Mouse (Mus musculus) right cerebral cortex, postnatal 25 days (tissue): Measurements from ENCODE around the gene Vmn2r86.
A peak's percentile ranks its signal among the peaks of the same experiment; 100 is the strongest.
"Not testable (repeated sequence)": the region's sequence is repeated elsewhere in the genome, so short reads cannot be mapped to it uniquely, and the experiment has no call there.

Source experiments
- DNase-seq: peaks from one replicate; pipeline ENCODE4 v3.0.0; 2022

Vmn2r86 gene

GRCm38 (mm10) chr10:130455950-130456349, at the start of gene Vmn2r86:
TSS of gene Vmn2r86 (minus strand) at chr10:130456050.
- not testable (repeated sequence) for DNase-seq

- no peak for DNase-seq
These were observed 41.4 kb upstream of the Vmn2r86 start, which contains the start of gene Vmn2r87 for GRCm38 (mm10) chr10:130497296-130497695. TSS of gene Vmn2r87 (minus strand) at chr10:130497396.

- peak; percentile 14 for DNase-seq
These were observed 14.5 kb upstream of the Vmn2r86 start for GRCm38 (mm10) chr10:130470311-130470760.

- no peak for DNase-seq
These were observed 11.1 kb downstream of the Vmn2r86 start for GRCm38 (mm10) chr10:130444776-130445175.

- not testable (repeated sequence) for DNase-seq
These were observed 21.5 kb downstream of the Vmn2r86 start for GRCm38 (mm10) chr10:130434185-130434898.

GRCm38 (mm10) chr10:130429603-130430002, 26.2 kb downstream of the Vmn2r86 start, which contains the start of gene Vmn2r85:
TSS of gene Vmn2r85 (minus strand) at chr10:130429703.
- not testable (repeated sequence) for DNase-seq

GRCm38 (mm10) chr10:130422368-130422767, 33.5 kb downstream of the Vmn2r86 start:
- DNase-seq = not testable (repeated sequence)

GRCm38 (mm10) chr10:130420401-130420800, 35.4 kb downstream of the Vmn2r86 start:
- no peak for DNase-seq

GRCm38 (mm10) chr10:130419954-130420353, 35.9 kb downstream of the Vmn2r86 start:
- DNase-seq = not testable (repeated sequence)

- DNase-seq = not testable (repeated sequence)
These were observed 39.5 kb downstream of the Vmn2r86 start for GRCm38 (mm10) chr10:130416352-130416751.

- DNase-seq = not testable (repeated sequence)
These were observed 43.6 kb downstream of the Vmn2r86 start for GRCm38 (mm10) chr10:130412167-130412698.

GRCm38 (mm10) chr10:130394232-130394631, 61.6 kb downstream of the Vmn2r86 start, which contains the start of gene Vmn2r84:
TSS of gene Vmn2r84 (minus strand) at chr10:130394332.
- no peak for DNase-seq
